Mouse (Mus musculus) myocyte (in vitro differentiated cells): ENCODE results near the gene Snapc4. TPM values are rescaled to one million over a fixed set of nuclear protein-coding genes. Genes with fewer than 3 reads are reported as not detected.
A peak's percentile ranks its signal among the peaks of the same experiment; 100 is the strongest.

Source experiments
- H3K27me3 ChIP-seq: one replicate; pipeline ENCODE4 v1.6.1; 2011; ENCODE audit not compliant: control insufficient read depth, insufficient read depth, insufficient read length
- H3K36me3 ChIP-seq: one replicate; pipeline ENCODE4 v1.6.1; 2011; ENCODE audit not compliant: control insufficient read depth, insufficient read depth
- H3K4me2 ChIP-seq: one replicate; pipeline ENCODE4 v1.6.1; 2011; ENCODE audit warnings: low read depth, control low read depth
- H3K4me3 ChIP-seq: one replicate; pipeline ENCODE4 v1.5.1; 2011; ENCODE audit warnings: mild to moderate bottlenecking, control low read depth, moderate library complexity
- H3K79me2 ChIP-seq: one replicate; pipeline ENCODE4 v1.6.1; 2011; ENCODE audit not compliant: control insufficient read depth, insufficient read depth
- H3ac ChIP-seq: one replicate; pipeline ENCODE4 v1.6.1; 2011; ENCODE audit not compliant: control insufficient read depth, insufficient read length
- CEBPB ChIP-seq: IDR thresholded peaks from 2 replicates; pipeline ENCODE4 v1.6.1; 2011; ENCODE audit warnings: mild to moderate bottlenecking, moderate library complexity; ENCODE audit not compliant: poor library complexity, insufficient read depth, severe bottlenecking
- E2F4 ChIP-seq: IDR thresholded peaks from one replicate; pipeline ENCODE4 v1.6.1; 2011; ENCODE audit warnings: mild to moderate bottlenecking, control low read depth, moderate library complexity; ENCODE audit not compliant: insufficient read depth
- MAX ChIP-seq: IDR thresholded peaks from one replicate; pipeline ENCODE4 v1.6.1; 2011; ENCODE audit warnings: low read depth, mild to moderate bottlenecking, control low read depth
- MYOD1 ChIP-seq, 3 experiments: IDR thresholded peaks; one replicate each; pipeline ENCODE4 v1.6.1; 2011; ENCODE audit warnings: control low read depth in 2 of 3, low read depth in 2 of 3, mild to moderate bottlenecking in 2 of 3, moderate library complexity in 1 of 3; ENCODE audit not compliant: insufficient read length in 2 of 3, control insufficient read depth in 1 of 3
- MYOG ChIP-seq, 3 experiments: IDR thresholded peaks; one replicate each; pipeline ENCODE4 v1.6.1; 2011; ENCODE audit warnings: control low read depth in 2 of 3, low read depth in 2 of 3, mild to moderate bottlenecking in 2 of 3; ENCODE audit not compliant: insufficient read length in 2 of 3, control insufficient read depth in 1 of 3, insufficient read depth in 1 of 3
- POLR2A ChIP-seq: IDR thresholded peaks from one replicate; pipeline ENCODE4 v1.6.1; 2011; ENCODE audit warnings: low read depth, mild to moderate bottlenecking, control low read depth, moderate library complexity; ENCODE audit not compliant: insufficient read length
- POLR2AphosphoS2 ChIP-seq: IDR thresholded peaks from one replicate; pipeline ENCODE4 v1.6.1; 2011; ENCODE audit warnings: low read depth, control low read depth; ENCODE audit not compliant: insufficient read length
- REST ChIP-seq: IDR thresholded peaks from one replicate; pipeline ENCODE4 v1.6.1; 2011; ENCODE audit warnings: mild to moderate bottlenecking, control low read depth, moderate library complexity; ENCODE audit not compliant: insufficient read depth, insufficient read length
- SRF ChIP-seq: IDR thresholded peaks from one replicate; pipeline ENCODE4 v1.6.1; 2011; ENCODE audit warnings: low read depth; ENCODE audit not compliant: control insufficient read depth, insufficient read length
- TCF12 ChIP-seq: IDR thresholded peaks from one replicate; pipeline ENCODE4 v1.6.1; 2011; ENCODE audit warnings: mild to moderate bottlenecking, control low read depth; ENCODE audit not compliant: poor library complexity, insufficient read depth, severe bottlenecking
- TCF3 ChIP-seq: IDR thresholded peaks from one replicate; pipeline ENCODE4 v1.6.1; 2011; ENCODE audit warnings: low read depth, control low read depth; ENCODE audit not compliant: insufficient read length
- USF1 ChIP-seq: IDR thresholded peaks from one replicate; pipeline ENCODE4 v1.6.1; 2011; ENCODE audit warnings: low read depth, mild to moderate bottlenecking, control low read depth, moderate library complexity
- polyA plus RNA-seq: library from polyadenylated mRNA; unstranded; fragments of >200 nt; fragmentation: generic; extraction: Trizol; gene quantifications from one replicate; pipeline ENCODE4 v1.2.1, GENCODE M21; 2012; ENCODE audit warnings: missing spikeins

Gene Snapc4
- 11.0 TPM for polyA plus RNA-seq

DNA sequence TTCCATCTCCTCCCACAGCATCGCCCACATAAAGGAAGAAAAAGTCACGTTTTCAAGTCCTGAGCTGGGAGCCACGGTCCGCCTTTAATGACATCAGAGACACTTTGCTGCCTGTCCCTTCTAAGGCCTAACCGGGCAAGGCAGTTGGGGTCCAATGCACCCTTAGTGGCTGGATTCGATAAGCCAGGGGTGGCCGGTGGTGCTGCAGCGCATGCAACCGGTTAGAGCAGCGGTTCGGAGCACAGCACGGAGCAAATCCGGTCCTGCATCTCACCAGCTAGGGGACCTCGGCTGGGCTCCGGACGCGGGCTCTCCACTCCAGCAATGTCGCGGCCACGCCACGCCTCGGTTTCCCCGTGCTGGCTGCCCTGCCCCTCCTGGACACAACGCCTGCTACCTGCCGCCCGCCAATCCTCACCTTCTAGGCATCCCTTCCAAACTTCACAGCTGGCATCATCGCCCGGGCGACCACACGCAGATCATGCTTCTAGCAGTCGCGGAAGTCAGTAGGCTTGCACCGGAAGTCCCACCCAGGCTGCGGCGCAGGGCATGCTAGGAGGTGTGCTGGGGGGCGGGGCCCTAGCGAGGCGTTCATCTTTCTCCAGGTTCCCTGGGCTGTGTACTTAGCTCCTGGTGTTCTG is at the start of gene Snapc4:
Gene Snapc4 (minus strand): TSS at position 523 of the 641 bp plus-strand sequence.
- peak within 1 kb of the TSS; percentile 99 for H3K4me2 ChIP-seq
- H3K36me3 ChIP-seq, result peaks cover 26% of the 10 kb centered on the region
- H3K27me3 ChIP-seq, result no peaks in the 10 kb centered on the region
- peak within 1 kb of the TSS; percentile 54 for H3ac ChIP-seq
- H3K4me3 ChIP-seq, result peak within 1 kb of the TSS; percentile 84
- TF ChIP-seq TCF12 (no peak), MYOD1 (IDR thresholded peaks at IDR 0.05; ENCODE audit: control insufficient read depth in 1 of 3, insufficient read length in 2 of 3, low read depth in 2 of 3) (peak in 1 of 3 experiments; percentile 5), POLR2A (peak; percentile 90), POLR2AphosphoS2 (peak; percentile 84), MYOG (IDR thresholded peaks at IDR 0.05; ENCODE audit: control insufficient read depth in 1 of 3, insufficient read depth in 1 of 3, insufficient read length in 2 of 3, low read depth in 2 of 3) (peak in 1 of 3 experiments; percentile 7), SRF (peak; percentile 20)
- peaks cover 15% of the 10 kb centered on the region for H3K79me2 ChIP-seq

DNA sequence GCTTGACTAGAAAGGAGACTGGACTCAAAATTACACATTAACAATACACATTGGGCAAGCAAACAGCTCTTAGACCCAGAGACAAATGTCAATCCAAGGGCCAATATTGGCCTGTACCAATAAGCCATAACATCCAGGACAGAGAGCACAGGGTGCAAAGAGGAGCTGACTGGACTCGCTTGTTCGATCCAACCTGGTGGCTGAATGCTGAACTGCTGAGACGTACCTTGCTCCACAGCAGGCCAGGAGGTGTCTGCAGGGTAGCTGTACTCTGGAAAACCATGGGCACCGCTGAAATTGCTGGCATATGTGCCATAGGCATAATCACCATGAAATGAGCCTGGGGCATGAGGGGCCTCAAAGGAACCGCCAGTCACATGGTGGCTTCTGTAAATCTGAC is 49.4 kb upstream of the Snapc4 start:
- H3K4me2 ChIP-seq, result no peak overlapping the region
- no peaks in the 10 kb centered on the region for H3K27me3 ChIP-seq
- H3ac ChIP-seq, result no peak overlapping the region
- H3K36me3 ChIP-seq, result peaks cover 82% of the 10 kb centered on the region
- no peak for TF ChIP-seq REST
- TF ChIP-seq SRF, result no peak
- no peak for TF ChIP-seq MYOG (IDR thresholded peaks at IDR 0.05; ENCODE audit: control insufficient read depth in 1 of 3, insufficient read depth in 1 of 3, insufficient read length in 2 of 3, low read depth in 2 of 3)
- TF ChIP-seq TCF12, result no peak
- no peak for TF ChIP-seq TCF3
- TF ChIP-seq MAX, result no peak
- no peak for TF ChIP-seq POLR2AphosphoS2
- TF ChIP-seq E2F4, result no peak
- TF ChIP-seq MYOD1 (IDR thresholded peaks at IDR 0.05; ENCODE audit: control insufficient read depth in 1 of 3, insufficient read length in 2 of 3, low read depth in 2 of 3), result no peak
- no peak for TF ChIP-seq POLR2A
- no peak for TF ChIP-seq USF1
- TF ChIP-seq CEBPB, result no peak
- H3K4me3 ChIP-seq, result no peak overlapping the region
- H3K79me2 ChIP-seq, result no peaks in the 10 kb centered on the region

DNA sequence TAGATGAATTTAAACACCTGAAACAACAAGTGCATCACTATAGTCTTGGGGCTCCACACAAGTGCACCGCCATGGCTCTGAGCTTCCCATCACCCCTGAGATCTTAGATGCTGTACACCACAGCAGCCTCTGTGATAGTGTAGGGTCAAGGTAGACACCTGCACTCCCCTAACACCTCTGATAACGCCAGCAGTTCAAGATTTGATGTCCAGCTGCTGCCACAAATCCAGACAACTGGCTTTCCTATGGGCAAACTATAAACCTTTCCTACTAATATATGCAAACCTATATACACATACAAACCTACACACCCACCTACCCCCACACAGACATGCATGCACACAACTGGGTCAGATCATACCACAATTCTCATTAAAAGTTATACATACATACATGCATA is 44.1 kb upstream of the Snapc4 start:
- no peak overlapping the region for H3K4me3 ChIP-seq
- H3ac ChIP-seq, result no peak overlapping the region
- H3K27me3 ChIP-seq, result no peaks in the 10 kb centered on the region
- H3K4me2 ChIP-seq, result no peak overlapping the region
- H3K36me3 ChIP-seq, result peaks cover 70% of the 10 kb centered on the region
- no peak for TF ChIP-seq SRF
- TF ChIP-seq E2F4, result no peak
- no peak for TF ChIP-seq TCF3
- TF ChIP-seq MAX, result no peak
- TF ChIP-seq MYOG (IDR thresholded peaks at IDR 0.05; ENCODE audit: control insufficient read depth in 1 of 3, insufficient read depth in 1 of 3, insufficient read length in 2 of 3, low read depth in 2 of 3), result no peak
- TF ChIP-seq CEBPB, result no peak
- no peak for TF ChIP-seq USF1
- no peak for TF ChIP-seq POLR2AphosphoS2
- TF ChIP-seq TCF12, result no peak
- no peak for TF ChIP-seq MYOD1 (IDR thresholded peaks at IDR 0.05; ENCODE audit: control insufficient read depth in 1 of 3, insufficient read length in 2 of 3, low read depth in 2 of 3)
- TF ChIP-seq REST, result no peak
- TF ChIP-seq POLR2A, result no peak
- H3K79me2 ChIP-seq, result no peaks in the 10 kb centered on the region

DNA sequence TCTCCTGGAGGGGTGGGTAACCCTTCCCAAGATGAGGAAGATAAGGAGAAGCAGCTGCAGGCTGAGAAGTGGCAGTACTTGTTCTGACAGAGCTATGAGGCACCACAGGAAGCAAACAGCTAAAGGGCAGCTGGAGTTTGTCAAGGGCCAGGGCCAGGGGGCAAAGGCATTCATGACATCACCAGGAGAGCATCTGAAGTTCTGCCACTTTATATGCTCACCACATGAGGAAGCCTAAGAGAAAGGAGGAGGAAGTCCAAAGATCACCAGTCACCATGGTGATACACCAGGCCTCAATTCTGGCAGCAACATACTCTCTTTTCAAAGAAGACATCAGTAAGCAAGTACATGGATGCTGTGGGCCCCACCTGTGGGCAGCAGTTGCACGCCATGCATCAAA is 42.6 kb upstream of the Snapc4 start:
- H3ac ChIP-seq, result no peak overlapping the region

More for the DNA sequence above, 42.6 kb upstream of the Snapc4 start:
- Histone ChIP-seq H3K27me3 (no peaks in the 10 kb centered on the region), H3K79me2 (no peaks in the 10 kb centered on the region), H3K36me3 (peaks cover 60% of the 10 kb centered on the region), H3K4me3 (no peak overlapping the region), H3K4me2 (no peak overlapping the region)
- TF ChIP-seq SRF, result no peak
- TF ChIP-seq MYOD1 (IDR thresholded peaks at IDR 0.05; ENCODE audit: control insufficient read depth in 1 of 3, insufficient read length in 2 of 3, low read depth in 2 of 3), result no peak
- TF ChIP-seq USF1, result no peak
- no peak for TF ChIP-seq TCF3
- no peak for TF ChIP-seq CEBPB
- no peak for TF ChIP-seq MYOG (IDR thresholded peaks at IDR 0.05; ENCODE audit: control insufficient read depth in 1 of 3, insufficient read depth in 1 of 3, insufficient read length in 2 of 3, low read depth in 2 of 3)
- no peak for TF ChIP-seq REST
- TF ChIP-seq POLR2AphosphoS2, result no peak
- TF ChIP-seq E2F4, result no peak
- TF ChIP-seq POLR2A, result no peak
- no peak for TF ChIP-seq TCF12
- no peak for TF ChIP-seq MAX
